Mouse (Mus musculus): ENCODE measurements around the gene Tnfrsf14. TPM values are rescaled to one million over a fixed set of nuclear protein-coding genes. Genes with fewer than 3 reads are reported as not detected.

Tnfrsf14 gene
- total RNA-seq, 2 experiments from 2014 or later, result 0.84 to 1.3 TPM

- Histone ChIP-seq H3K4me3 (peak overlapping the region; percentile 92), H3K27ac (peak overlapping the region; percentile 12; the same call in 1 of the 2 replicates)
- no peak for TF ChIP-seq CTCF (conservative IDR thresholded peaks at IDR 0.05)
- no peak for DNase-seq (ENCODE audit: low spot score in 2 of 2)
Measured at GRCm38 (mm10) chr4:154960021-154960689, 31.8 kb upstream of the Tnfrsf14 start.

- Histone ChIP-seq H3K27ac (no peak overlapping the region), H3K4me3 (no peak overlapping the region)
- DNase-seq (ENCODE audit: low spot score in 2 of 2), result no peak
- no peak for TF ChIP-seq CTCF (conservative IDR thresholded peaks at IDR 0.05)
Measured at GRCm38 (mm10) chr4:154958621-154959020, 30.3 kb upstream of the Tnfrsf14 start.

DNA sequence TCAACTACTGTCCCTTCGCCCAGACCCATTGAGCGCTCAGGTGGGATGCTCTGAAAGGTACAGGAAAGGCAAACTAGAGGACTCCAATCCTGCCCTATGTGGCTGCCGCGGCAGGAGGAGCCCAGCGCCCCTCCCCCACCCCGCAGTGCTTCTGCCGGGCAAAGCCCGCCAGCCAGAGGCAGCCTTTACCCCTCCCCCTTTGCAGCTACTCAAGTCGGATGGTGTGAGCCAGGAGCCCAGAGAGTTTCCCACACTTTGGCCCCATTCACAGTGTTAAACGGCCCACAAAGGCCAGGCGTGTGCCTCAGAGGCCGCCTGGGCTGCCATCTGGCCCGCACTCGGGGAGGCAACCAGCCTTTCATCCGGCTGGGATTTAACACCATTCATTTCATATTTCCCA lies 29.8 kb upstream of the Tnfrsf14 start:
- peak; percentile 55 to 71 for DNase-seq (ENCODE audit: low spot score in 2 of 2)
- no peak for TF ChIP-seq CTCF (conservative IDR thresholded peaks at IDR 0.05)
- H3K27ac ChIP-seq, result no peak overlapping the region
- H3K4me3 ChIP-seq, result no peak overlapping the region

- DNase-seq (ENCODE audit: low spot score in 2 of 2), result no peak
- H3K4me3 ChIP-seq, result no peak overlapping the region
- no peak overlapping the region for H3K27ac ChIP-seq
- TF ChIP-seq CTCF (conservative IDR thresholded peaks at IDR 0.05), result no peak
Measured at GRCm38 (mm10) chr4:154957289-154957993, 29.1 kb upstream of the Tnfrsf14 start.

- Histone ChIP-seq H3K27ac (no peak overlapping the region), H3K4me3 (no peak overlapping the region)
- DNase-seq (ENCODE audit: low spot score in 2 of 2), result no peak
- TF ChIP-seq CTCF (conservative IDR thresholded peaks at IDR 0.05), result no peak
Measured at GRCm38 (mm10) chr4:154956604-154957003, 28.2 kb upstream of the Tnfrsf14 start.

DNA sequence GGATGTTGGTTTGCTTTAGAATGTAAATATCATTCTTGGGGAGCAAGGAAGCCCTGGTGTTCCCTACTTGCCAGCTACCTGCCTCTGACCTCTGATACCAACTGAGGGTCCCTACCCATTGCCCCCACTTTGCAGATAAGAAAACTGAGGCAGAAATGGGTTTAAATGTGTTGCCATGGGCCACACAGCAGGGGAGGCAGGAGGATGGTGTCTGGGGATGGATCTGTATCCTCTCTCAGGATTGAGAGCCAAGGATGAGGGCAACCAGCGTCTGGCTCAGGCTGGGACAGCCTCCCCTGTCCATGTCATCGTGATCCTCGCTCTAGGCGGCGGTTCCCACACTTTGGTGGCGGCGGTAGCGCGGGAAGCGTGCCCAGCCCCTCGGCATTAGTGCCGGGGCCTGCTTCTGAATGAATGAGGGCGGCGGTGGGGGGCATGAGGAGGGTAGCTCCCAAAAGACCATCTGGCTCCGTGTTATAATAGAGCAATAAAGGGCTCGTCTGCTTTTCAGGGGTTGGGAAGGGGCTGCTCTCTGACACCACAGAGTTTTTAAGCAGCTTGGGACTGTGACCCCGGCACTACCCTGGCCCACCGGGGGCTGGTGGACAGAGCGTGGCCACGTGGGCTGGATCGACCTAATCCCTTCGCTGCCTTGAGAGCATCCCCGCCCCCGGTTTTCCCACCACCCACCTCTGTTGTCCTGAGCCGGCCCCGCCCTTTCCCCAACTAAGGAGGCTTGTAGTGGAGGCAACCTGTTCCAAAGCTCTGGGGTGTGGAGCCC lies 24.3 kb upstream of the Tnfrsf14 start:
- no peak for DNase-seq (ENCODE audit: low spot score in 2 of 2)
- TF ChIP-seq CTCF (conservative IDR thresholded peaks at IDR 0.05), result no peak
- H3K27ac ChIP-seq, result no peak overlapping the region
- H3K4me3 ChIP-seq, result no peak overlapping the region

GRCm38 (mm10) chr4:154949589-154949982 lies 21.2 kb upstream of the Tnfrsf14 start:
- H3K4me3 ChIP-seq, result no peak overlapping the region
- DNase-seq (ENCODE audit: low spot score in 2 of 2), result no peak
- no peak for TF ChIP-seq CTCF (conservative IDR thresholded peaks at IDR 0.05)
- H3K27ac ChIP-seq, result no peak overlapping the region

DNA sequence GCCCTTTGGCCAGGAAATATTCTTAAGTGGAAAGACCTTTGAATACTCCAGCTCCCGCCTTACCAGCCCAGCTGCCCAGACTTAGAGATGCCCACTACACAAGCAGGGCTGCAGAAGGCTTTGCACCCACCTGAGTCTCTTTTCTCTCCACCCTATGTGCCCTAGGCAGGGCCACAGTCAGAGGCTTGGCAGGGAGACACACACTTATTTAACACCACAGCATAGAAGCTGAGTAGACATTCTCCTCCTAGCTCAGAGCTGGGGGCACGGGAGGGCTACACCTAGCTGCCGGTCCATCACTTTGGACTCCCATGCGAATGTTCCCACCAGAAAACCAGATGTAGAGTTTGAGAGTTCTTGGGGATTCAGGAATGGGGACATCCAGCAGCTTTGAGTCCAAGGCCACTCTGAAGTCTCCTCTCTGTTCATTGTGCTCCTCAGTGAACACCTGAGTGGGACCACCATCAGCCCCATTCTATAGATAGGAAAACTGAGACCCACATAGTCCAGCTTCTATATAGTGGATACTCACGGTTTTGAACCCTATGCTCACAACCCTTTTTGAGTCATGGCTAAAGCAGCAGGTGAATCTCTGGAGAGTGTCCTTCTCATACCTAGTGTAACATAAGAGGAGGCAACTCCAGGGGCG lies 20.7 kb upstream of the Tnfrsf14 start:
- Histone ChIP-seq H3K4me3 (no peak overlapping the region), H3K27ac (peak overlapping the region; percentile 64; the same call in 1 of the 2 replicates)
- TF ChIP-seq CTCF (conservative IDR thresholded peaks at IDR 0.05), result no peak
- DNase-seq (ENCODE audit: low spot score in 2 of 2), result no peak

DNA sequence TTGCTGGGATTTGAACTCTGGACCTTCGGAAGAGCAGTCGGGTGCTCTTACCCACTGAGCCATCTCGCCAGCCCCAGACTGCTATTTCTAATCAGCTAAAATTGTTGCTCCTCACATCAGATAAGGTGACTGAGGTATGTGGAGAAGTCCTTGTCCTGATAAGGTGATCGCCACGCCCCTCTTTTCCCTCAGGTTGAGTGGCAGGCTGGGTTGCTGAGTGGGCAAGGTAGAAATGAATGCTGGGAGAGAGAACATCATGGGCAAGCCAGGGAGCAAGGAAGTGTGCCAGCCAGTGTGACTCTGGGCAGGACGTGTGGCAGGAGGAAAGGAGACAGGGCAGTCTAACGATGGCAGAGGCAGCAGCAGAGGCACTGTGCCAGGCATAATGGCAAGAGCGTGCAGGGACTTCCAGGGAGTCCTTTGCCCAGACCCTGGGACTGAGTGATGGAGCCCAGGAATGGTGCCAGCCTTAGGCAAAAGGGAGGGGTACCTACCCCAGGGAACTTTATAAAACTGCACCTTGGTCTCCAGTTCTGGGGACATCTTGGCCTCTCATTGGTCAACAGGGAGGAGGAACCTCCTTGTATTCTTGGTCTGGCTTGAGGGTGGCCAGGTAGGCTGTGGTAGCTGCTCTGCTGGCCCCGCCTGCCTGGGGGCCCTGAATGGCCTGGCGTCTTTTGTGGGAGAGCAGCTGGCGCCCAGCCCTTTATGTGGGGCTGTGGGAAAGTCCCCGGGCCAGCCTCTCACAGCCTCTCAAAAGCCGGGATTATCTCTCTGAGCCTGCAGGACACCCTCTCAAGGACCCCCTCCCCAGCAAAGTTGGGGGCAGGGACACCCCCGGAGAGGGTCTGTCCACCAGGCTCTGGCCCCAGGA lies 19.9 kb upstream of the Tnfrsf14 start:
- DNase-seq (ENCODE audit: low spot score in 2 of 2), result no peak
- Histone ChIP-seq H3K4me3 (no peak overlapping the region), H3K27ac (peak overlapping the region; percentile 64; the same call in 1 of the 2 replicates)
- no peak for TF ChIP-seq CTCF (conservative IDR thresholded peaks at IDR 0.05)

GRCm38 (mm10) chr4:154946319-154946718 lies 18.0 kb upstream of the Tnfrsf14 start:
- Histone ChIP-seq H3K27ac (0 out of 2 replicates have a peak overlapping the region, but pooled peaks have one; percentile 5), H3K4me3 (peak overlapping the region; percentile 38)
- no peak for DNase-seq (ENCODE audit: low spot score in 2 of 2)
- TF ChIP-seq CTCF (conservative IDR thresholded peaks at IDR 0.05), result 0 out of 2 replicates have a peak, but pooled peaks have one; percentile 12

DNA sequence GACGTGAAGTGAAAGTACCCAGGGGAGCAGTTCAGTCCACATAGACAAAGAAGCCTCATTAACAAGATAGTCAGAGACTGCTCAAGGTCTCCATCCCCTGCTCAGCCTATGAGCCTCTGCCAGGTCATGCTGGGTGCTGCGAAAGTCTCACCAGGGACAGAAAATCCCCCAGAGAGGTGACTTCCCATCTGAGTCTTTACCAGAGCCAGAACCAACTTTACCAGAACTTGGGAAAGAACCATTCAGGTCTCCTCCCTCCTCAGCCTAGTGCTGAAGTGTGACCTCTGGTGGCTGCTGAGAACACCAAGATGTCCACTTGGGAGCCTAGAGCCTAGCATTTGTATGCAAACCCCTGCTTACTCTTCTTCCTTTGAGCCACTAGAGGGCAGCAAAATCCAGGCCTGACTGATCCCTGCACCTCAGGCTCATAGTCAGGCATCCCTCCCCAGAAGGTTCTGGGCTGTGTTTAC lies 15.8 kb upstream of the Tnfrsf14 start:
- peak; percentile 94 for TF ChIP-seq CTCF (conservative IDR thresholded peaks at IDR 0.05)
- peak; percentile 76 to 88 for DNase-seq (ENCODE audit: low spot score in 2 of 2)
- Histone ChIP-seq H3K4me3 (no peak overlapping the region), H3K27ac (no peak overlapping the region)
